Comparison of ENCODE assay signal across 8 mouse cellular contexts in genomic region chr7:143460217-143460834, GRCm38 (mm10). TPM values are rescaled to one million over a fixed set of nuclear protein-coding genes. Genes with fewer than 3 reads are reported as not detected.
A peak's percentile ranks its signal among the peaks of the same experiment; 100 is the strongest.
DNase-seq lines count a peak whose midpoint lies in the region; ATAC-seq and TF ChIP-seq lines count a peak whose summit lies in the region.

No protein-coding gene starts in this region.

- TF ChIP-seq POLR2A in spleen, adult 2 months (IDR thresholded peaks at IDR 0.05; ENCODE audit: low read depth, low read length): no peak

- peaks cover 11% of the 10 kb centered on the region; the same call in 1 of the 2 replicates for H3K4me1 ChIP-seq in spleen, adult 2 months (ENCODE audit: control insufficient read depth, insufficient read depth, insufficient read length)
- peaks cover 10% of the 10 kb centered on the region for H3K4me1 ChIP-seq in forebrain, embryonic 15.5 days
- H3K4me1 ChIP-seq in limb, embryonic 13.5 days: peaks cover 38% of the 10 kb centered on the region
- H3K4me1 ChIP-seq in stomach, embryonic 15.5 days: peaks cover 22% of the 10 kb centered on the region

- no peak for DNase-seq in spleen, adult 2 months (ENCODE audit: low read depth in 1 of 2, low spot score in 2 of 2)
- no peak for DNase-seq in spleen, adult 12 weeks (ENCODE audit: low spot score)
- DNase-seq in embryo, embryonic 10.5 days (ENCODE audit: low spot score): no peak
- no peak for DNase-seq in B cell, adult 2 months

- peak; percentile 16; the same call in 1 of the 2 replicates for ATAC-seq in forebrain, embryonic 15.5 days (replicated peaks)
- no peak for ATAC-seq in limb, embryonic 13.5 days (ENCODE audit: low FRiP score, low read depth)
- no peak for ATAC-seq in stomach, embryonic 15.5 days (ENCODE audit: insufficient read depth, low FRiP score, low read depth)
- ATAC-seq in frontal cortex, adult (ENCODE audit: low TSS enrichment): no peak

- peaks cover 18% of the 10 kb centered on the region for H3K27me3 ChIP-seq in spleen, adult 2 months (ENCODE audit: control insufficient read depth, insufficient read depth, low read length)
- peaks cover 30% of the 10 kb centered on the region for H3K27me3 ChIP-seq in forebrain, embryonic 15.5 days
- H3K27me3 ChIP-seq in limb, embryonic 13.5 days: peaks cover 2% of the 10 kb centered on the region; the same call in 1 of the 2 replicates
- H3K27me3 ChIP-seq in stomach, embryonic 15.5 days (replicated peaks): no peaks in the 10 kb centered on the region

- no peak overlapping the region for H3K27ac ChIP-seq in spleen, adult 2 months (ENCODE audit: insufficient read depth, low read length)
- H3K27ac ChIP-seq in forebrain, embryonic 15.5 days (replicated peaks): peak overlapping the region; percentile 44; the same call in 1 of the 2 replicates
- H3K27ac ChIP-seq in limb, embryonic 13.5 days: peak overlapping the region; percentile 92
- H3K27ac ChIP-seq in stomach, embryonic 15.5 days: peak overlapping the region; percentile 58

- no peaks in the 10 kb centered on the region for H3K9me3 ChIP-seq in forebrain, embryonic 15.5 days
- peaks cover 28% of the 10 kb centered on the region for H3K9me3 ChIP-seq in limb, embryonic 13.5 days
- H3K9me3 ChIP-seq in stomach, embryonic 15.5 days: 0 out of 2 replicates have a peak, but pooled peaks cover 2% of the 10 kb centered on the region

- TF ChIP-seq CTCF in spleen, adult 2 months (IDR thresholded peaks at IDR 0.05; ENCODE audit: extremely low read depth, insufficient read depth, insufficient read length, insufficient replicate concordance): no peak

- H3K36me3 ChIP-seq in spleen, adult 2 months (ENCODE audit: control insufficient read depth, insufficient read depth, low read length): no peaks in the 10 kb centered on the region
- H3K36me3 ChIP-seq in forebrain, embryonic 15.5 days: no peaks in the 10 kb centered on the region
- H3K36me3 ChIP-seq in limb, embryonic 13.5 days: peaks cover 19% of the 10 kb centered on the region
- no peaks in the 10 kb centered on the region for H3K36me3 ChIP-seq in stomach, embryonic 15.5 days

- H3K9ac ChIP-seq in forebrain, embryonic 15.5 days (replicated peaks): peak overlapping the region; percentile 49
- H3K9ac ChIP-seq in limb, embryonic 13.5 days: peak overlapping the region; percentile 89
- peak overlapping the region; percentile 60 for H3K9ac ChIP-seq in stomach, embryonic 15.5 days

- H3K4me3 ChIP-seq in spleen, adult 2 months (ENCODE audit: extremely low read depth, insufficient read depth, insufficient read length): peak overlapping the region; percentile 45; the same call in 1 of the 2 replicates
- peak overlapping the region; percentile 46 for H3K4me3 ChIP-seq in forebrain, embryonic 15.5 days
- peak overlapping the region; percentile 68 for H3K4me3 ChIP-seq in limb, embryonic 13.5 days
- peak overlapping the region; percentile 53 for H3K4me3 ChIP-seq in stomach, embryonic 15.5 days (replicated peaks)

- 53% methylated on average over 58 of the region's 60 CpGs for WGBS in spleen, adult 2 months
- WGBS in forebrain, embryonic 15.5 days: 37% methylated on average over 58 of the region's 60 CpGs
- WGBS in limb, embryonic 13.5 days: 37% methylated on average over 60 of the region's 60 CpGs
- WGBS in stomach, embryonic 15.5 days: 35% methylated on average over 58 of the region's 60 CpGs

- H3K4me2 ChIP-seq in forebrain, embryonic 15.5 days (replicated peaks): peak overlapping the region; percentile 51
- peak overlapping the region; percentile 66 for H3K4me2 ChIP-seq in limb, embryonic 13.5 days (replicated peaks)
- H3K4me2 ChIP-seq in stomach, embryonic 15.5 days: peak overlapping the region; percentile 60

RNA-seq across cellular contexts. Expression of gene Cdkn1c, which starts 0.5 kb away (rescaled TPM):
- polyA plus RNA-seq in spleen, adult 2 months (2012; rRNA removed): 2.2 and 2.5 TPM in 2 replicates
- polyA plus RNA-seq in forebrain, embryonic 15.5 days (2015; fragmentation: Nextera tagmentation; extraction: Ambion mirVana): 139 and 142 TPM in 2 replicates
- polyA plus RNA-seq in limb, embryonic 13.5 days (2015; fragmentation: Nextera tagmentation; extraction: Ambion mirVana): 1,335 and 1,388 TPM in 2 replicates
- 768 and 804 TPM in 2 replicates for polyA plus RNA-seq in stomach, embryonic 15.5 days (2015; fragmentation: Nextera tagmentation; extraction: Ambion mirVana)

RNA-seq across cellular contexts. Expression of gene Slc22a18, which starts 13.2 kb away (rescaled TPM):
- 1.7 and 2.2 TPM in 2 replicates for polyA plus RNA-seq in spleen, adult 2 months (2012; rRNA removed)
- 0.29 and 0.68 TPM in 2 replicates for polyA plus RNA-seq in forebrain, embryonic 15.5 days (2015; fragmentation: Nextera tagmentation; extraction: Ambion mirVana)
- polyA plus RNA-seq in limb, embryonic 13.5 days (2015; fragmentation: Nextera tagmentation; extraction: Ambion mirVana): 1.4 and 1.5 TPM in 2 replicates
- polyA plus RNA-seq in stomach, embryonic 15.5 days (2015; fragmentation: Nextera tagmentation; extraction: Ambion mirVana): 9.2 and 11.7 TPM in 2 replicates

RNA-seq across cellular contexts. Expression of gene Phlda2, which starts 42.6 kb away (rescaled TPM):
- 0.37 and 1.2 TPM in 2 replicates for polyA plus RNA-seq in spleen, adult 2 months (2012; rRNA removed)
- polyA plus RNA-seq in forebrain, embryonic 15.5 days (2015; fragmentation: Nextera tagmentation; extraction: Ambion mirVana): 0.26 and 0.47 TPM in 2 replicates
- polyA plus RNA-seq in limb, embryonic 13.5 days (2015; fragmentation: Nextera tagmentation; extraction: Ambion mirVana): 20.4 and 23.2 TPM in 2 replicates
- 11.5 and 13.7 TPM in 2 replicates for polyA plus RNA-seq in stomach, embryonic 15.5 days (2015; fragmentation: Nextera tagmentation; extraction: Ambion mirVana)

Comparison
In these comparisons a context has a peak if more than half of its experiments do, and no peak if none do; other contexts are left out.
1. RNA of gene Cdkn1c, which starts 0.5 kb away (polyA plus RNA-seq): 1,335 to 1,388 TPM in limb, embryonic 13.5 days, 768 to 804 TPM in stomach, embryonic 15.5 days and 139 to 142 TPM in forebrain, embryonic 15.5 days; 2.2 to 2.5 TPM in spleen, adult 2 months; every median in the first group is over 10 times any median in the second.
2. Peak in every context shown above with its lines, with median percentiles within 50 percentile points of each other: H3K4me3 ChIP-seq, H3K4me2 ChIP-seq and H3K9ac ChIP-seq.